Mouse (Mus musculus) hindbrain, embryonic 14.5 days (tissue): ENCODE results near the gene Nol10. TPM values are rescaled to one million over a fixed set of nuclear protein-coding genes. Genes with fewer than 3 reads are reported as not detected.

Source experiments
- ATAC-seq: fragments of 200-750 bp; cut with Nextera tagmentation; 2 replicates; pipeline ENCODE4 v1.8.0; 2017; ENCODE audit warnings: moderate number of reproducible peaks, mild to moderate bottlenecking, moderate TSS enrichment, moderate library complexity; ENCODE audit not compliant: low FRiP score
- DNase-seq: peaks from one replicate; pipeline ENCODE4 v3.0.0-alpha.2; 2015; ENCODE audit warnings: low spot score
- H3K27ac ChIP-seq: fragments of 300-500 bp; sonication (generic); 2 replicates; pipeline ENCODE4 v1.5.1; 2014; ENCODE audit warnings: mild to moderate bottlenecking, moderate library complexity
- H3K27me3 ChIP-seq: fragments of 300-500 bp; sonication (generic); 2 replicates; pipeline ENCODE4 v1.6.1; 2014; ENCODE audit warnings: mild to moderate bottlenecking, low read length, mixed read lengths; ENCODE audit not compliant: control insufficient read depth, insufficient read depth
- H3K36me3 ChIP-seq: fragments of 300-500 bp; sonication (generic); replicated peaks from 2 replicates; pipeline ENCODE4 v1.6.1; 2014; ENCODE audit not compliant: control insufficient read depth, insufficient read depth
- H3K4me1 ChIP-seq: fragments of 300-500 bp; sonication (generic); replicated peaks from 2 replicates; pipeline ENCODE4 v1.6.1; 2014; ENCODE audit warnings: antibody characterized with exemption, low read length, mixed read lengths; ENCODE audit not compliant: control insufficient read depth, insufficient read depth
- H3K4me2 ChIP-seq: fragments of 300-500 bp; sonication (generic); replicated peaks from 2 replicates; pipeline ENCODE4 v1.6.1; 2014; ENCODE audit warnings: mild to moderate bottlenecking, moderate library complexity
- H3K4me3 ChIP-seq: fragments of 300-500 bp; sonication (generic); replicated peaks from 2 replicates; pipeline ENCODE4 v1.5.1; 2014; ENCODE audit warnings: mild to moderate bottlenecking, low read length
- H3K9ac ChIP-seq: fragments of 300-500 bp; sonication (generic); 2 replicates; pipeline ENCODE4 v1.6.1; 2014
- H3K9me3 ChIP-seq: fragments of 300-500 bp; sonication (generic); 2 replicates; pipeline ENCODE4 v1.6.1; 2016; ENCODE audit warnings: low read length; ENCODE audit not compliant: control insufficient read depth
- WGBS: fragments of 180-500 bp; shearing (Covaris S2); extraction: QIAGEN DNeasy Blood & Tissue Kit; methylation state at CpG from one replicate; pipeline ENCODE4 v1.1.7; 2014; 5-methylcytosine and 5-hydroxymethylcytosine counted together
- polyA plus RNA-seq: library from polyadenylated mRNA; unstranded; fragments of >200 nt; fragmentation: Nextera tagmentation; extraction: Ambion mirVana; gene quantifications from 2 replicates; pipeline ENCODE4 v1.2.1, GENCODE M21; 2014

Nol10 gene
- polyA plus RNA-seq, 1 experiment from 2014 or later, result 22.0 TPM

DNA sequence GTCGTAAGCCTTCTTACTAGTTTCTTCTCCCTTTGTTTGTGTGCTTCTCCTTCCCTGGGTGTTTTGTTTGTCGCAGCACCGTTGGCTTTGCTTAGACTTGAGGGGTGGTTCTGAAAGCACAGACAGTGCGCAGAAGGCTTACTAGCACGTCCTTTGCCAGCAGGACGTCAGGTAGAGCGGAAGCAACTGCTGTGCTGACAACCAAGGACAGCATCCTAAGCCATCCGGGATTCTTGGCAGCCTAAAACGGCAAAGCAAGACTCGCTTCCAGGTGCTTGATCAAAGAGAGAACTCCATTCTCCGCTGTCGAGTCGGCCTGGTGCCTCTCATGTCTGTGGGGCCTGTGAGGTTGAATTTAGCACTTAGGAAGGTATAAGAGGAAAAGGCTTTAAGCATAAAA is 44.9 kb downstream of the Nol10 start:
- Histone ChIP-seq H3K27me3 (no peaks in the 10 kb centered on the region), H3K4me1 (no peaks in the 10 kb centered on the region), H3K27ac (no peak overlapping the region), H3K36me3 (peaks cover 14% of the 10 kb centered on the region), H3K9ac (no peak overlapping the region), H3K4me2 (no peak overlapping the region), H3K4me3 (no peak overlapping the region), H3K9me3 (no peaks in the 10 kb centered on the region)
- DNase-seq (no peak), ATAC-seq (no peak)
- WGBS, result 81% methylated on average over 13 of the region's 13 CpGs

DNA sequence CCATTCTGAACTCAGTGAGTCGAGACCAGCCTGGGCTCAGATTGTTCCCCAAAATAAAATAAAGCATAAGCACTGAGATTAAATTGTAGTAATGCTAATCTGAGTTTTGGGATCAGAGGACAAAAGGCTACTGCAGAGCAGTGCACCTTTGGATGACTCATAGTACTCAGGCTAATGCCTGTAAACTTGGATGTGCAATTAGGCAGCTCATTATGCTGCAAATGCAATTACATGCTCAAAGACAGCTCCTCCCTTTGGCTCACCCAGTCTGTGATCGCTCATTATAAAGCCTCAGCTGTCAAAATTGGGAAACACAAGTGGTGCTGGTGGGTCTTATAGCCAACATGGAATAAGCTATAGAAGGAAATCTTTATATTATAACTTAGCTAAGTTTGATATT is 48.9 kb downstream of the Nol10 start:
- peaks cover 20% of the 10 kb centered on the region for H3K36me3 ChIP-seq
- no peak overlapping the region for H3K4me2 ChIP-seq
- no peak overlapping the region for H3K9ac ChIP-seq
- DNase-seq (no peak), ATAC-seq (no peak; the same call in 1 of the 2 replicates)
- H3K27ac ChIP-seq, result no peak overlapping the region
- H3K9me3 ChIP-seq, result no peaks in the 10 kb centered on the region
- H3K4me1 ChIP-seq, result no peaks in the 10 kb centered on the region
- 58% methylated on average over 2 of the region's 2 CpGs for WGBS
- H3K4me3 ChIP-seq, result no peak overlapping the region
- no peaks in the 10 kb centered on the region for H3K27me3 ChIP-seq

DNA sequence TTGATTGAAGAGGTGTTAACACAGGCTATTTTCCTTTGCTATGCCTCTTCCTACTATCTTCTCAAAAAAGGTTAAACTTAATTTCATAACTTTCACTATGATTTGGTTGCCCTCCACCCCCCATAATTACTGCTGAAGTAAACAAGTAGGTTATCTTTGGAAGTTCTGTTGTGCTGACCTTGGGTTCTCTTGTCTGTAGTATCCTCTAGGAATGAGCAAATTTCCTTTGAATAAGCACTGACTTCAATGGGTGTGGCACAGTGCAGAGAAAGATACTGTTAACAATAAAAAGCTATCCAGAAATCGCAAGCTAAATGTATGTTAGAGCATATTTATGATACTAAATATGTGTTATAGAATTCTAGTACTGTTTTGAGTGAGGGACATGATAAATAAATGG is 53.2 kb downstream of the Nol10 start:
- DNase-seq (no peak), ATAC-seq (no peak)
- no peak overlapping the region for H3K4me3 ChIP-seq
- no peaks in the 10 kb centered on the region for H3K9me3 ChIP-seq
- H3K4me2 ChIP-seq, result no peak overlapping the region
- WGBS, result 96% methylated on average over 1 of the region's 1 CpGs
- H3K27ac ChIP-seq, result no peak overlapping the region
- H3K27me3 ChIP-seq, result no peaks in the 10 kb centered on the region
- peaks cover 46% of the 10 kb centered on the region for H3K36me3 ChIP-seq
- no peak overlapping the region for H3K9ac ChIP-seq
- H3K4me1 ChIP-seq, result no peaks in the 10 kb centered on the region

- H3K9ac ChIP-seq, result no peak overlapping the region
- 84% methylated on average over 3 of the region's 3 CpGs for WGBS
- no peaks in the 10 kb centered on the region for H3K9me3 ChIP-seq
- DNase-seq (no peak), ATAC-seq (no peak)
- no peaks in the 10 kb centered on the region for H3K27me3 ChIP-seq
- H3K4me2 ChIP-seq, result no peak overlapping the region
- H3K4me3 ChIP-seq, result no peak overlapping the region
- H3K36me3 ChIP-seq, result peaks cover 52% of the 10 kb centered on the region
- no peak overlapping the region for H3K27ac ChIP-seq
- no peaks in the 10 kb centered on the region for H3K4me1 ChIP-seq
These were observed 53.9 kb downstream of the Nol10 start for GRCm38 (mm10) chr12:17402116-17402515.

- DNase-seq (no peak), ATAC-seq (no peak)
- Histone ChIP-seq H3K4me1 (no peaks in the 10 kb centered on the region), H3K4me2 (no peak overlapping the region), H3K36me3 (peaks cover 65% of the 10 kb centered on the region), H3K27me3 (no peaks in the 10 kb centered on the region), H3K9ac (no peak overlapping the region), H3K9me3 (no peaks in the 10 kb centered on the region), H3K4me3 (no peak overlapping the region), H3K27ac (no peak overlapping the region)
- WGBS, result 96% methylated on average over 4 of the region's 4 CpGs
These were observed 55.7 kb downstream of the Nol10 start for GRCm38 (mm10) chr12:17403998-17404397.

DNA sequence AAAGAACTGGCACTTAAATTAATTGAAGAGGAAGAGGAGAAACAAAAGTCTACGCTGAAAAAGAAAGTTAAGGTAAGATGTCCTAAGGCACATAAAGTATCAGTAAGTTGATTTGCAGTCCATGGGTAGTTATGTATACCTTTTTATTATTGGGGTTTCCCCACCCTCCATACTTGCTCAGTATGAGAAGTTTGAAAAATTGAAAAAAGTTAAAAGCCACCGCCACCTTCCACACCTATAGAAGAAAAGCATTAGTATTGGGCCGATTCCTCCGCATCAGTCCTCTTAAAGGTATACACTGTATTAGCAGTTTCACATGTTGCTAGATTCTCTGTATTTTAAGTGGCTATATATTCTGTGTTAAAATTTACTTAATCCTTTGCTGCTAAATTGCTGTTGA is 58.6 kb downstream of the Nol10 start:
- H3K4me1 ChIP-seq, result no peaks in the 10 kb centered on the region
- no peak for ATAC-seq
- no peaks in the 10 kb centered on the region for H3K27me3 ChIP-seq
- no peak overlapping the region for H3K27ac ChIP-seq
- no peak overlapping the region for H3K9ac ChIP-seq
- DNase-seq, result no peak
- H3K36me3 ChIP-seq, result peaks cover 64% of the 10 kb centered on the region
- no peaks in the 10 kb centered on the region for H3K9me3 ChIP-seq
- H3K4me2 ChIP-seq, result no peak overlapping the region
- H3K4me3 ChIP-seq, result no peak overlapping the region
- WGBS, result 93% methylated on average over 4 of the region's 4 CpGs

GRCm38 (mm10) chr12:17408312-17408711 is 60.1 kb downstream of the Nol10 start:
- Histone ChIP-seq H3K27me3 (no peaks in the 10 kb centered on the region), H3K27ac (no peak overlapping the region), H3K4me3 (no peak overlapping the region), H3K4me1 (no peaks in the 10 kb centered on the region), H3K4me2 (no peak overlapping the region), H3K9ac (no peak overlapping the region), H3K36me3 (peaks cover 52% of the 10 kb centered on the region), H3K9me3 (no peaks in the 10 kb centered on the region)
- ATAC-seq, result no peak
- WGBS, result 96% methylated on average over 7 of the region's 7 CpGs
- no peak for DNase-seq

DNA sequence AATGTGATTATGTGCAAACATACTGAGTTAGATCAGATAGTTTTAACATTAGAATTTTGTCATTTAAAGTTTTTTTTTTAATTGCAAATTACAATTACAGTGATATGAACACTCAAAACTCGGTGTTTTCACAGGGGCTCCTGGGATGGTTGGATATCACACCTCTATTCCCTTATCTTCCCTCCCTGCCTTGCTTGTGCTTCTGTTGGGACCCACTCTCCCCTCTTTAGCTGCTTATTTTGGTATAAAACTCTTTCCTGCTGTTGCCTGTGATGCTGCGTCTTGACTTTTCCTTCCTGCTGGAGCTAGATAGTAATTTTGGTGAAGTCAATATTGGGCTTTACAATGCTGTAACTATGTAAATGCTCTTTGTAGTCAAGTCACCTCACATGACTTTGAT is 63.0 kb downstream of the Nol10 start:
- H3K4me1 ChIP-seq, result no peaks in the 10 kb centered on the region
- no peak overlapping the region for H3K4me3 ChIP-seq
- ATAC-seq (no peak), DNase-seq (no peak)
- H3K9ac ChIP-seq, result no peak overlapping the region
- no peaks in the 10 kb centered on the region for H3K27me3 ChIP-seq
- peaks cover 47% of the 10 kb centered on the region for H3K36me3 ChIP-seq
- 98% methylated on average over 2 of the region's 2 CpGs for WGBS
- H3K9me3 ChIP-seq, result no peaks in the 10 kb centered on the region
- H3K27ac ChIP-seq, result no peak overlapping the region
- no peak overlapping the region for H3K4me2 ChIP-seq

GRCm38 (mm10) chr12:17411797-17412526 is 63.7 kb downstream of the Nol10 start:
- Histone ChIP-seq H3K4me1 (no peaks in the 10 kb centered on the region), H3K36me3 (peaks cover 47% of the 10 kb centered on the region), H3K27ac (no peak overlapping the region), H3K4me2 (no peak overlapping the region), H3K4me3 (no peak overlapping the region), H3K27me3 (no peaks in the 10 kb centered on the region), H3K9ac (no peak overlapping the region), H3K9me3 (no peaks in the 10 kb centered on the region)
- ATAC-seq (no peak), DNase-seq (no peak)
- WGBS, result 89% methylated on average over 12 of the region's 12 CpGs

DNA sequence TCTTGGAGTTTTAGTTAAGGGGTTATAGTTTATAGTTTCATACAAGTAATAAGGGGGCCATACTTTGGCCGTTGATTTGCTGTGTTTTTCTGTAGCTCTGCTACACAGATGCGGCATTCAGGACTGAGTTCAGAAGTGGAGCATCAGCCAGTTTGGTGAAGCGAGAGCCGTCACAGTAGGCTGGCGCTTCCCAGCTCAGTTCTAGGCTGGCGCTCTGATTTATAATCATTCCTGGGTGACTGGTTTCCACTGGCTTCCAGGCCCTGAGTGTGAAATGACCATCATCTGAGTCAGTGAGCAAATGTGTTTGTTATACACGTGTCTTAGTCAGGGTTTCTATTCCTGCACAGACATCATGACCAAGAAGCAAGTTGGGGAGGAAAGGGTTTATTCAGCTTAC is 66.5 kb downstream of the Nol10 start:
- no peak for ATAC-seq
- DNase-seq, result no peak
- H3K9me3 ChIP-seq, result no peaks in the 10 kb centered on the region
- H3K27me3 ChIP-seq, result no peaks in the 10 kb centered on the region
- no peak overlapping the region for H3K4me3 ChIP-seq
- no peak overlapping the region for H3K4me2 ChIP-seq
- peaks cover 54% of the 10 kb centered on the region for H3K36me3 ChIP-seq
- WGBS, result 93% methylated on average over 7 of the region's 7 CpGs
- no peak overlapping the region for H3K27ac ChIP-seq
- no peaks in the 10 kb centered on the region for H3K4me1 ChIP-seq
- H3K9ac ChIP-seq, result no peak overlapping the region
